Mouse (Mus musculus) cortical plate, adult 2 months (tissue): ENCODE results near the gene Gm49396.

Source experiments
- CTCF ChIP-seq: fragments of 200-500 bp; IDR thresholded peaks from 2 replicates; pipeline ENCODE4 v1.5.1; 2011; ENCODE audit warnings: mild to moderate bottlenecking, control low read depth, low read length; ENCODE audit not compliant: insufficient read depth; ENCODE audit errors: extremely low read depth
- POLR2A ChIP-seq: fragments of 200-500 bp; IDR thresholded peaks from 2 replicates; pipeline ENCODE4 v1.6.1; 2011; ENCODE audit warnings: mild to moderate bottlenecking, low read length, control low read depth; ENCODE audit not compliant: insufficient read depth; ENCODE audit errors: extremely low read depth

- TF ChIP-seq POLR2A (no peak), CTCF (no peak)
Measured at GRCm38 (mm10) chr7:30614454-30614853, 51.3 kb downstream of the Gm49396 start.
